Mouse (Mus musculus): ENCODE measurements around the gene Eomes. TPM values are rescaled to one million over a fixed set of nuclear protein-coding genes. Genes with fewer than 3 reads are reported as not detected.

The Eomes gene
- total and polyA plus RNA-seq, 3 experiments, result not detected

- Histone ChIP-seq H3K4me3 (replicated peaks in 1 of 3; ENCODE audit: low read depth in 2 of 3, low read length in 2 of 3, poor library complexity in 1 of 3) (no peak overlapping the region), H3K36me3 (replicated peaks in 1 of 2; ENCODE audit: control insufficient read depth in 1 of 2, insufficient read depth in 1 of 2, low read length in 1 of 2) (no peaks in the 10 kb centered on the region), H3K79me2 (replicated peaks; ENCODE audit: control insufficient read depth, extremely low read depth, insufficient read depth, poor library complexity, severe bottlenecking) (no peaks in the 10 kb centered on the region), H3K9me3 (replicated peaks; ENCODE audit: low read length) (peaks cover 13% of the 10 kb centered on the region), H3K27me3 (replicated peaks) (no peaks in the 10 kb centered on the region), H3K27ac (ENCODE audit: insufficient read depth, low read depth) (no peak overlapping the region), H3K9ac (ENCODE audit: insufficient read depth, low read depth) (no peak overlapping the region), H3K4me1 (ENCODE audit: control insufficient read depth in 1 of 2, insufficient read depth in 2 of 2) (peaks cover 0 to 2% of the 10 kb centered on the region in 2 experiments; a peak in 2 of 4 replicates), H3K4me2 (ENCODE audit: insufficient read depth, low read depth, poor library complexity, severe bottlenecking) (no peak overlapping the region)
- dilution Hi-C loops (cut with MboI; ENCODE audit: extremely low pct_ligation_motif_present, extremely low pct_unique_long_range_greater_than_20kb, low sequenced_read_pairs), result no loop called here
- in situ Hi-C loops (cut with MboI; ENCODE audit: low pct_ligation_motif_present, low pct_unique_long_range_greater_than_20kb, low sequenced_read_pairs), result loop anchor here (25.0 kb wide), 1 partner anchor 418 kb away; no protein-coding TSS in a partner anchor
- no peak for TF ChIP-seq MEF2A (IDR thresholded peaks at IDR 0.05; ENCODE audit: borderline replicate concordance, low read depth, low read length)
- no peak for TF ChIP-seq MAZ (IDR thresholded peaks at IDR 0.05; ENCODE audit: low read depth, low read length)
- no peak for TF ChIP-seq ZMIZ1 (IDR thresholded peaks at IDR 0.05; ENCODE audit: low read depth, low read length)
- no peak for TF ChIP-seq ZKSCAN1 (IDR thresholded peaks at IDR 0.05; ENCODE audit: borderline replicate concordance, low read depth, low read length)
- no peak for TF ChIP-seq POLR2AphosphoS2 (IDR thresholded peaks at IDR 0.05; ENCODE audit: low read depth, low read length)
- TF ChIP-seq TCF12 (IDR thresholded peaks at IDR 0.05; ENCODE audit: low read depth, low read length), result no peak
- TF ChIP-seq TBP (conservative IDR thresholded peaks at IDR 0.05; ENCODE audit: low read depth, low read length), result no peak
- no peak for TF ChIP-seq GABPA (IDR thresholded peaks at IDR 0.05; ENCODE audit: insufficient replicate concordance, low read depth, low read length)
- no peak for TF ChIP-seq MXI1 (IDR thresholded peaks at IDR 0.05; ENCODE audit: low read depth, low read length)
- no peak for TF ChIP-seq NELFE (IDR thresholded peaks at IDR 0.05; ENCODE audit: low read depth, low read length)
- TF ChIP-seq SIN3A (IDR thresholded peaks at IDR 0.05; ENCODE audit: low read length), result no peak
- TF ChIP-seq PAX5 (IDR thresholded peaks at IDR 0.05; ENCODE audit: low read length), result no peak
- no peak for TF ChIP-seq CHD1 (IDR thresholded peaks at IDR 0.05; ENCODE audit: low read depth, low read length)
- no peak for TF ChIP-seq KAT2A (IDR thresholded peaks at IDR 0.05; ENCODE audit: insufficient replicate concordance, low read length)
- TF ChIP-seq UBTF (IDR thresholded peaks at IDR 0.05; ENCODE audit: low read depth, low read length), result no peak
- TF ChIP-seq E2F4 (IDR thresholded peaks at IDR 0.05; ENCODE audit: insufficient replicate concordance, low read depth, low read length), result no peak
- no peak for TF ChIP-seq EP300 (IDR thresholded peaks at IDR 0.05; ENCODE audit: low read length)
- TF ChIP-seq HCFC1 (IDR thresholded peaks at IDR 0.05; ENCODE audit: low read depth, low read length), result no peak
- DNase-seq (ENCODE audit: extremely low read depth), result no peak
Measured at GRCm38 (mm10) chr9:118480292-118480690, 2.3 kb downstream of the Eomes start.

GRCm38 (mm10) chr9:118482210-118482609, 4.2 kb downstream of the Eomes start:
- Histone ChIP-seq H3K9me3 (replicated peaks; ENCODE audit: low read length) (peaks cover 13% of the 10 kb centered on the region), H3K4me1 (ENCODE audit: control insufficient read depth in 1 of 2, insufficient read depth in 2 of 2) (peaks cover 0 to 2% of the 10 kb centered on the region in 2 experiments; a peak in 2 of 4 replicates), H3K79me2 (replicated peaks; ENCODE audit: control insufficient read depth, extremely low read depth, insufficient read depth, poor library complexity, severe bottlenecking) (no peaks in the 10 kb centered on the region), H3K36me3 (replicated peaks in 1 of 2; ENCODE audit: control insufficient read depth in 1 of 2, insufficient read depth in 1 of 2, low read length in 1 of 2) (no peaks in the 10 kb centered on the region), H3K4me3 (replicated peaks in 1 of 3; ENCODE audit: low read depth in 2 of 3, low read length in 2 of 3, poor library complexity in 1 of 3) (no peak overlapping the region), H3K27me3 (replicated peaks) (no peaks in the 10 kb centered on the region), H3K9ac (ENCODE audit: insufficient read depth, low read depth) (no peak overlapping the region), H3K4me2 (ENCODE audit: insufficient read depth, low read depth, poor library complexity, severe bottlenecking) (no peak overlapping the region), H3K27ac (ENCODE audit: insufficient read depth, low read depth) (no peak overlapping the region)
- in situ Hi-C loops (cut with MboI; ENCODE audit: low pct_ligation_motif_present, low pct_unique_long_range_greater_than_20kb, low sequenced_read_pairs) (loop anchor here (25.0 kb wide), 1 partner anchor 420 kb away; no protein-coding TSS in a partner anchor), dilution Hi-C loops (cut with MboI; ENCODE audit: extremely low pct_ligation_motif_present, extremely low pct_unique_long_range_greater_than_20kb, low sequenced_read_pairs) (no loop called here)
- TF ChIP-seq KAT2A (IDR thresholded peaks at IDR 0.05; ENCODE audit: insufficient replicate concordance, low read length), result no peak
- TF ChIP-seq SIN3A (IDR thresholded peaks at IDR 0.05; ENCODE audit: low read length), result no peak
- no peak for TF ChIP-seq ZNF384 (IDR thresholded peaks at IDR 0.05; ENCODE audit: low read depth, low read length)
- TF ChIP-seq ZMIZ1 (IDR thresholded peaks at IDR 0.05; ENCODE audit: low read depth, low read length), result no peak
- no peak for TF ChIP-seq GABPA (IDR thresholded peaks at IDR 0.05; ENCODE audit: insufficient replicate concordance, low read depth, low read length)
- TF ChIP-seq MYC (IDR thresholded peaks at IDR 0.05; ENCODE audit: low read depth, low read length), result no peak
- TF ChIP-seq MAZ (IDR thresholded peaks at IDR 0.05; ENCODE audit: low read depth, low read length), result no peak
- no peak for TF ChIP-seq JUN (IDR thresholded peaks at IDR 0.05; ENCODE audit: insufficient read depth, low read depth, low read length)
- no peak for TF ChIP-seq ELF1 (IDR thresholded peaks at IDR 0.05; ENCODE audit: low read depth, low read length)
- TF ChIP-seq USF2 (conservative IDR thresholded peaks at IDR 0.05; ENCODE audit: low read depth, low read length), result no peak
- no peak for DNase-seq (ENCODE audit: extremely low read depth)

All from CH12.LX (cell line).